Mouse (Mus musculus) liver, postnatal 0 days (tissue): Measurements from ENCODE around the gene Thsd4. TPM values are rescaled to one million over a fixed set of nuclear protein-coding genes. Genes with fewer than 3 reads are reported as not detected.

ENCODE experiments used
- ATAC-seq: fragments of 200-750 bp; cut with Nextera tagmentation; 2 replicates; pipeline ENCODE4 v1.8.0; 2017; ENCODE audit warnings: mild to moderate bottlenecking, moderate library complexity
- DNase-seq: peaks from one replicate; pipeline ENCODE4 v3.0.0-alpha.2; 2016
- H3K27ac ChIP-seq: fragments of 300-500 bp; sonication (generic); 2 replicates; pipeline ENCODE4 v1.5.1; 2014; ENCODE audit warnings: antibody characterized with exemption, moderate library complexity, mild to moderate bottlenecking, low read depth
- H3K27me3 ChIP-seq: fragments of 300-500 bp; sonication (generic); 2 replicates; pipeline ENCODE4 v1.6.1; 2014; ENCODE audit warnings: low read length, control low read depth, mixed read lengths; ENCODE audit not compliant: insufficient read depth
- H3K36me3 ChIP-seq: fragments of 300-500 bp; sonication (generic); replicated peaks from 2 replicates; pipeline ENCODE4 v1.6.1; 2014; ENCODE audit warnings: mild to moderate bottlenecking, control low read depth, low read length, moderate library complexity, mixed read lengths; ENCODE audit not compliant: insufficient read depth
- H3K4me1 ChIP-seq: fragments of 300-500 bp; sonication (generic); 2 replicates; pipeline ENCODE4 v1.6.1; 2014; ENCODE audit warnings: antibody characterized with exemption, mild to moderate bottlenecking, control low read depth; ENCODE audit not compliant: insufficient read depth
- H3K4me2 ChIP-seq: fragments of 300-500 bp; sonication (generic); 2 replicates; pipeline ENCODE4 v1.6.1; 2014; ENCODE audit warnings: low read depth, mild to moderate bottlenecking, low read length, moderate library complexity, mixed read lengths
- H3K4me3 ChIP-seq: fragments of 300-500 bp; sonication (generic); 2 replicates; pipeline ENCODE4 v1.5.1; 2014; ENCODE audit warnings: low read depth, low read length
- H3K9ac ChIP-seq: fragments of 300-500 bp; sonication (generic); replicated peaks from 2 replicates; pipeline ENCODE4 v1.6.1; 2014; ENCODE audit warnings: mild to moderate bottlenecking, moderate library complexity
- H3K9me3 ChIP-seq: fragments of 300-500 bp; sonication (generic); 2 replicates; pipeline ENCODE4 v1.6.1; 2016; ENCODE audit warnings: mild to moderate bottlenecking, control low read depth, low read length, mixed read lengths
- CTCF ChIP-seq: sonication (generic); IDR thresholded peaks from 2 replicates; pipeline ENCODE4 v1.5.1; 2016; ENCODE audit warnings: antibody characterized with exemption, low read depth
- EP300 ChIP-seq: IDR thresholded peaks from 2 replicates; pipeline ENCODE4 v1.6.1; 2016; ENCODE audit warnings: antibody characterized with exemption, low read depth, mild to moderate bottlenecking
- WGBS: fragments of 180-500 bp; shearing (Covaris S2); extraction: QIAGEN DNeasy Blood & Tissue Kit; methylation state at CpG from one replicate; pipeline ENCODE4 v1.1.7; 2014; ENCODE audit not compliant: insufficient replicate concordance; 5-methylcytosine and 5-hydroxymethylcytosine counted together
- polyA plus RNA-seq: library from polyadenylated mRNA; unstranded; fragments of >200 nt; fragmentation: Nextera tagmentation; extraction: Ambion mirVana; gene quantifications from 2 replicates; pipeline ENCODE4 v1.2.1, GENCODE M21; 2015

The Thsd4 gene
- polyA plus RNA-seq, 1 experiment from 2014 or later, result 0.70 TPM

- Histone ChIP-seq H3K9ac (no peak overlapping the region), H3K4me2 (no peak overlapping the region), H3K27me3 (no peaks in the 10 kb centered on the region), H3K9me3 (no peaks in the 10 kb centered on the region), H3K27ac (no peak overlapping the region), H3K36me3 (no peaks in the 10 kb centered on the region), H3K4me3 (no peak overlapping the region), H3K4me1 (no peaks in the 10 kb centered on the region)
- WGBS, result 41% methylated on average over 7 of the region's 7 CpGs
- TF ChIP-seq CTCF (no peak), EP300 (no peak)
- ATAC-seq, result no peak
- DNase-seq, result no peak
These were observed 296.4 kb downstream of the Thsd4 start for GRCm38 (mm10) chr9:60225453-60225852.

- no peak overlapping the region for H3K4me2 ChIP-seq
- H3K27me3 ChIP-seq, result no peaks in the 10 kb centered on the region
- DNase-seq (no peak), ATAC-seq (no peak)
- 65% methylated on average over 6 of the region's 6 CpGs for WGBS
- H3K27ac ChIP-seq, result no peak overlapping the region
- H3K4me3 ChIP-seq, result no peak overlapping the region
- no peaks in the 10 kb centered on the region for H3K36me3 ChIP-seq
- H3K4me1 ChIP-seq, result no peaks in the 10 kb centered on the region
- H3K9me3 ChIP-seq, result no peaks in the 10 kb centered on the region
- TF ChIP-seq EP300 (no peak), CTCF (no peak)
- no peak overlapping the region for H3K9ac ChIP-seq
These were observed 297.7 kb downstream of the Thsd4 start for GRCm38 (mm10) chr9:60224039-60224695.

DNA sequence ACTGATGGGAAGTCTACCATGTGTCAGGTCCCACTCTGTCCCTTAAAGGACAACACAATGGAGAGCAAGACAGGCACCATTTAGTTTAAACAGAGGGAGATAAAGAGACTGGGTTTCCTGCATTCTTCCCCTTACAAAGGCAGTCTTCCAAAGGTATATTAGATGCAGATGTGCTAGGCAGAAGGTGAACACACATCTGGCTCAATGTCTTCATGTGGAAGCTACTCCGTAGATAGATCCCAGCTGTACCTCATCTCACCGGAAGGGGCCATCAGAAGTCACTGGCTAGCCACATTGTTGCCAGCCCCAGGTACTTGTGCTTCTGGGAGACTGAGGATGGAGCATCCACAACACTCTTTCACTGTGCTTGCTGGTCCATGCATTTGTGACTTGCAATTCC is 301.4 kb downstream of the Thsd4 start:
- no peak for DNase-seq
- H3K9me3 ChIP-seq, result no peaks in the 10 kb centered on the region
- H3K9ac ChIP-seq, result no peak overlapping the region
- no peaks in the 10 kb centered on the region for H3K27me3 ChIP-seq
- 89% methylated on average over 2 of the region's 2 CpGs for WGBS
- no peak overlapping the region for H3K4me2 ChIP-seq
- no peaks in the 10 kb centered on the region for H3K4me1 ChIP-seq
- no peak overlapping the region for H3K4me3 ChIP-seq
- H3K36me3 ChIP-seq, result no peaks in the 10 kb centered on the region
- TF ChIP-seq CTCF, result no peak
- no peak for TF ChIP-seq EP300
- ATAC-seq, result no peak
- no peak overlapping the region for H3K27ac ChIP-seq

DNA sequence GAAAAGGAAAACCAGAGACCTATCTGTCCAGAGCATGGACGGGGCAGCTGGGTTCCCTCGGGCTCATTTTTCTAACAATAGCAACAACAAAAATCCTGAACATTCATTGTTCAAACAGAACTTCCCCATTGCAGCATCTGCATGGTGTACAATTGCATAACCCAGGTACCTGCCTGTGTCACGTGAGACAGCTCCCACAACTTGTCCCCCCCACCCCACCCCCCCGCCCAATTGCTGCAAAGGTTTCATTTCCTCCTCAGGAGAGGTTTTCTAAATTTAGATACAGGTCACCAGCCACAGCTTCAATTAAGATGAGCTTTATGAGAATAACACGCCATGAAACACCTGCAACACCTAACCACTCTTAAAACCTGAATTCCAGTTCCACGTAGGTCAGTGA is 303.4 kb downstream of the Thsd4 start:
- Histone ChIP-seq H3K4me3 (no peak overlapping the region), H3K9ac (no peak overlapping the region), H3K4me2 (no peak overlapping the region), H3K4me1 (no peaks in the 10 kb centered on the region), H3K27me3 (no peaks in the 10 kb centered on the region), H3K9me3 (no peaks in the 10 kb centered on the region), H3K27ac (no peak overlapping the region), H3K36me3 (no peaks in the 10 kb centered on the region)
- TF ChIP-seq CTCF (no peak), EP300 (no peak)
- DNase-seq (no peak), ATAC-seq (no peak)
- WGBS, result 34% methylated on average over 6 of the region's 6 CpGs

DNA sequence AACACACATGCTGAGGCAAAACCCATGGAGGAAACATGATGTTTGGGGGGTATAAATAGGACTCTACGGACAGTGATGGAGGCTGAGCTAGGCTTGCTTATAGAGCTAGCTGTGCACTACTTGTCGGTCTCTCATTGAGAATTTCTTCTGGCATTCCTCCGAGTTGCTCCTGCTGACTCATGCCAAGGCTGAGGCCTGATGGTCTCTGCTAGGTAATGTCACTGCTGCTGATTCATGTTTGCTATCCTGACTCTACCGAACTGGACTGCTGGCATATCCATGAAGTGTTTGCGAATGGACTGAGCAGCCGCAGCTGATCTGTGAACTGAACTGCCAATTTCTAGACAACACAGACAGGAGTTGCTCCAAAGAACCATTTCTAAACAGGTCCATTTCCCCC is 305.8 kb downstream of the Thsd4 start:
- Histone ChIP-seq H3K9ac (no peak overlapping the region), H3K4me3 (no peak overlapping the region), H3K27ac (no peak overlapping the region), H3K4me2 (no peak overlapping the region), H3K27me3 (no peaks in the 10 kb centered on the region), H3K4me1 (no peaks in the 10 kb centered on the region), H3K9me3 (no peaks in the 10 kb centered on the region), H3K36me3 (no peaks in the 10 kb centered on the region)
- no peak for TF ChIP-seq EP300
- no peak for ATAC-seq
- no peak for DNase-seq
- WGBS, result 78% methylated on average over 6 of the region's 6 CpGs

DNA sequence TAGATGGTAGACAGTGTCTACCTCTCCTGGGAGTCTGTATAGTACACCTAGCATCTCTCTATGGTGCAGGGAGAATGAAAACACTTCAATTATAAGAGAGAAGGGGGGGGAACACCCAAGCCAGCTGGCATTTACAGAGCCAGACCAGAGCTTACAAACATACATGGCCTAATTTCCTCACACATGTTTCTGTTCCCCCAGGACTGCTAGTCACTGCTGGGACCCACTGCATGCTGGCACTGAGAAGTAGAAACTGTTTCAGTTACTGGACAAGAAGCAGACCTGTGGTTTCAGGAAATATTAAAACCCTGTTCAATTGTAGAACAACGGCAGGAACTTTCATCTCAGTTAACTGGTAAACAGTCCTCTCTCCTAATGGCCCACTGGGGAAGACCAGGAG is 308.7 kb downstream of the Thsd4 start:
- no peaks in the 10 kb centered on the region for H3K9me3 ChIP-seq
- no peak overlapping the region for H3K27ac ChIP-seq
- H3K4me1 ChIP-seq, result no peaks in the 10 kb centered on the region
- H3K36me3 ChIP-seq, result no peaks in the 10 kb centered on the region
- TF ChIP-seq CTCF, result no peak
- no peak for TF ChIP-seq EP300
- no peaks in the 10 kb centered on the region for H3K27me3 ChIP-seq
- ATAC-seq (no peak), DNase-seq (no peak)
- 39% methylated on average over 1 of the region's 1 CpGs for WGBS
- H3K4me2 ChIP-seq, result no peak overlapping the region
- no peak overlapping the region for H3K4me3 ChIP-seq
- no peak overlapping the region for H3K9ac ChIP-seq

GRCm38 (mm10) chr9:60208843-60209242 is 313.0 kb downstream of the Thsd4 start:
- Histone ChIP-seq H3K4me1 (no peaks in the 10 kb centered on the region), H3K4me2 (no peak overlapping the region), H3K9me3 (no peaks in the 10 kb centered on the region), H3K9ac (no peak overlapping the region), H3K27me3 (no peaks in the 10 kb centered on the region), H3K36me3 (no peaks in the 10 kb centered on the region), H3K27ac (no peak overlapping the region), H3K4me3 (no peak overlapping the region)
- TF ChIP-seq CTCF (no peak), EP300 (no peak)
- ATAC-seq (no peak), DNase-seq (no peak)
- WGBS, result 83% methylated on average over 1 of the region's 1 CpGs
